Mouse (Mus musculus): ENCODE measurements at regions not wholly inside any gene's neighbourhood (a gene's known extent, or its start where the extent isn't known, plus 50 kb on each side); places are given as distances from the start of the nearest gene placed in this dataset.
"Not testable (repeated sequence)": the region's sequence is repeated elsewhere in the genome, so short reads cannot be mapped to it uniquely, and the experiment has no call there.

GRCm38 (mm10) chr12:69510736-69511135, 72.1 kb downstream of the Vcpkmt start:
- H3K9ac ChIP-seq (ENCODE audit: low read length) = no peak overlapping the region
- H3K36me3 ChIP-seq (ENCODE audit: control insufficient read depth, insufficient read depth, low read length) = no peaks in the 10 kb centered on the region
- no peak for DNase-seq (ENCODE audit: low spot score)
- 84% methylated on average over 4 of the region's 4 CpGs for WGBS
- H3K9me3 ChIP-seq (ENCODE audit: control insufficient read depth, low read length) = no peaks in the 10 kb centered on the region
- no peaks in the 10 kb centered on the region for H3K4me1 ChIP-seq (ENCODE audit: control insufficient read depth, insufficient read depth, low read length)
- ATAC-seq (ENCODE audit: insufficient number of reproducible peaks, low FRiP score, low TSS enrichment, low read depth) = no peak
- no peaks in the 10 kb centered on the region for H3K27me3 ChIP-seq (ENCODE audit: control insufficient read depth, insufficient read depth, low read length)
- no peak overlapping the region for H3K4me3 ChIP-seq (ENCODE audit: low read depth, low read length)
- no peak overlapping the region for H3K27ac ChIP-seq (replicated peaks; ENCODE audit: low read depth, low read length)
- no peak overlapping the region for H3K4me2 ChIP-seq (ENCODE audit: low read depth, severe bottlenecking)

GRCm38 (mm10) chr12:69509180-69509579, 73.6 kb downstream of the Vcpkmt start:
- not testable (repeated sequence) for H3K9me3 ChIP-seq (ENCODE audit: control insufficient read depth, low read length); H3K9ac ChIP-seq (ENCODE audit: low read length); H3K4me1 ChIP-seq (ENCODE audit: control insufficient read depth, insufficient read depth, low read length); H3K27ac ChIP-seq (replicated peaks; ENCODE audit: low read depth, low read length); ATAC-seq (ENCODE audit: insufficient number of reproducible peaks, low FRiP score, low TSS enrichment, low read depth); DNase-seq (ENCODE audit: low spot score); H3K27me3 ChIP-seq (ENCODE audit: control insufficient read depth, insufficient read depth, low read length); H3K4me3 ChIP-seq (ENCODE audit: low read depth, low read length); H3K36me3 ChIP-seq (ENCODE audit: control insufficient read depth, insufficient read depth, low read length); H3K4me2 ChIP-seq (ENCODE audit: low read depth, severe bottlenecking)
- WGBS = 72% methylated on average over 1 of the region's 1 CpGs

DNA sequence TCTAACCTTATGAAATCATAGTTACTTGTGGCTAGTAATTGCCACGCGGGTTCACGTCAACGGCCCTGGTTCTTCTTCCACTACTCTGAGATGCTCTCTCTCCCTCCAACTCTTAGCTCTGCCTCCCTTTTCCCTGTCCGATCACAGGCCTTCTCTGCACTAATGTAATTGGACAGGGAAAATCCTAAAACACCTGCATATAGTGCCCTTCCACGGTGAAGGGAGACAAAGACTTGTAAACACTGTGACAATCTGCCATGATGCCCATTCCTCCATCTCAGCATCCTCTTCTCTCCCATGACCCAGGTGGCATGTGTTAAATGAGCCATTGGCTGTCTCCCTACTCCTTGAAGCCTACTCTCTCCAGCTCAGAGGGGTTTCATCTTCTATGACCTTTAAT, 74.9 kb downstream of the Vcpkmt start:
- H3K4me1 ChIP-seq (ENCODE audit: control insufficient read depth, insufficient read depth, low read length) = 0 out of 2 replicates have a peak, but pooled peaks cover under 1% of the 10 kb centered on the region
- H3K36me3 ChIP-seq (ENCODE audit: control insufficient read depth, insufficient read depth, low read length) = no peaks in the 10 kb centered on the region

DNA sequence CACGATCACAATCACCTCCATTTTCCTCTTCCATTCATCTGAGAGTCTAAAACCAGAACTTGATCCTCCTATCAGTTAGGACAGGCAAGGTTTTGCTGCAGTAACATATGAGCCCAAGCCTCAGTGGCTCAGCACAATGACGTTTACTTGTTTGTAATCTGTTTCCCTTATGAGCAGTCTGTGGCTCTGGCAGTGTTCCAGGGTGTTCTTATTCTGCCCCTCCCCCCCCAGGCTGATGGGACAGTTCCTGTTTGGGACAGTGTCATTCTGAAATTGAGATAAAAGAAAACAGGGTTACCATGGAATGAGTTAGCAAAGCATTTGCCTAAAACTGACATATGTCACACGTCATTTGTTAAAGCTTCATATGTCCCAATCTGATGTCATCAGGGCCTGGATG, 75.5 kb downstream of the Vcpkmt start:
- Histone ChIP-seq H3K9ac (ENCODE audit: low read length) (no peak overlapping the region), H3K4me3 (ENCODE audit: low read depth, low read length) (no peak overlapping the region), H3K27me3 (ENCODE audit: control insufficient read depth, insufficient read depth, low read length) (no peaks in the 10 kb centered on the region), H3K4me1 (ENCODE audit: control insufficient read depth, insufficient read depth, low read length) (peaks cover 6% of the 10 kb centered on the region; the same call in 1 of the 2 replicates), H3K27ac (replicated peaks; ENCODE audit: low read depth, low read length) (no peak overlapping the region), H3K9me3 (ENCODE audit: control insufficient read depth, low read length) (no peaks in the 10 kb centered on the region), H3K4me2 (ENCODE audit: low read depth, severe bottlenecking) (no peak overlapping the region), H3K36me3 (ENCODE audit: control insufficient read depth, insufficient read depth, low read length) (no peaks in the 10 kb centered on the region)
- 81% methylated on average over 3 of the region's 3 CpGs for WGBS
- no peak for DNase-seq (ENCODE audit: low spot score)
- no peak for ATAC-seq (ENCODE audit: insufficient number of reproducible peaks, low FRiP score, low TSS enrichment, low read depth)

More for the DNA sequence above, 74.9 kb downstream of the Vcpkmt start:
- no peaks in the 10 kb centered on the region for H3K9me3 ChIP-seq (ENCODE audit: control insufficient read depth, low read length)
- H3K9ac ChIP-seq (ENCODE audit: low read length) = no peak overlapping the region
- DNase-seq (ENCODE audit: low spot score) (no peak), ATAC-seq (ENCODE audit: insufficient number of reproducible peaks, low FRiP score, low TSS enrichment, low read depth) (no peak)
- 88% methylated on average over 6 of the region's 6 CpGs for WGBS
- no peaks in the 10 kb centered on the region for H3K27me3 ChIP-seq (ENCODE audit: control insufficient read depth, insufficient read depth, low read length)
- H3K4me3 ChIP-seq (ENCODE audit: low read depth, low read length) = no peak overlapping the region
- no peak overlapping the region for H3K4me2 ChIP-seq (ENCODE audit: low read depth, severe bottlenecking)
- no peak overlapping the region for H3K27ac ChIP-seq (replicated peaks; ENCODE audit: low read depth, low read length)

DNA sequence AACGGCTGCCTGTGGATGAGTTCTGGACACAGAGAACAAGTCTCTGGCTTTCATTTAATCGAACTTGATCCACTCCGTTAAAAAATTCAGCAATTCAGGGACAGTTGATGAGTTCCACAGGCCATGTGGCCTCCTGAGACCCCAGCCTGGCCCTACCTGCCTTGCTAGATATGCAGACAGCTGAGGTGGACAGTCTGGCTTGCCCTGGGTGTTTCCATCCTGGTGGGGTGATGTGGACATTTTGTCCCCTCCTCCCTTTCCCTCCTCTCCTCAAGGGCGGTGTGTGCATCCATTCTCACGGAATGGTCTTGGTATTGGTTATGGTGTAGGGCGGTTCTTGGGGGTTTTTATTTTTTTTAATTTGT, 80.1 kb downstream of the Vcpkmt start:
- no peak for DNase-seq (ENCODE audit: low spot score)
- 0 out of 2 replicates have a peak, but pooled peaks have one; percentile 14 for ATAC-seq (ENCODE audit: insufficient number of reproducible peaks, low FRiP score, low TSS enrichment, low read depth)
- Histone ChIP-seq H3K4me2 (ENCODE audit: low read depth, severe bottlenecking) (peak overlapping the region; percentile 2; the same call in 1 of the 2 replicates), H3K4me3 (ENCODE audit: low read depth, low read length) (no peak overlapping the region), H3K9me3 (ENCODE audit: control insufficient read depth, low read length) (no peaks in the 10 kb centered on the region), H3K36me3 (ENCODE audit: control insufficient read depth, insufficient read depth, low read length) (no peaks in the 10 kb centered on the region), H3K4me1 (ENCODE audit: control insufficient read depth, insufficient read depth, low read length) (peaks cover 14% of the 10 kb centered on the region), H3K27me3 (ENCODE audit: control insufficient read depth, insufficient read depth, low read length) (no peaks in the 10 kb centered on the region), H3K27ac (replicated peaks; ENCODE audit: low read depth, low read length) (peak overlapping the region; percentile 2), H3K9ac (ENCODE audit: low read length) (peak overlapping the region; percentile 38)
- 68% methylated on average over 6 of the region's 6 CpGs for WGBS

DNA sequence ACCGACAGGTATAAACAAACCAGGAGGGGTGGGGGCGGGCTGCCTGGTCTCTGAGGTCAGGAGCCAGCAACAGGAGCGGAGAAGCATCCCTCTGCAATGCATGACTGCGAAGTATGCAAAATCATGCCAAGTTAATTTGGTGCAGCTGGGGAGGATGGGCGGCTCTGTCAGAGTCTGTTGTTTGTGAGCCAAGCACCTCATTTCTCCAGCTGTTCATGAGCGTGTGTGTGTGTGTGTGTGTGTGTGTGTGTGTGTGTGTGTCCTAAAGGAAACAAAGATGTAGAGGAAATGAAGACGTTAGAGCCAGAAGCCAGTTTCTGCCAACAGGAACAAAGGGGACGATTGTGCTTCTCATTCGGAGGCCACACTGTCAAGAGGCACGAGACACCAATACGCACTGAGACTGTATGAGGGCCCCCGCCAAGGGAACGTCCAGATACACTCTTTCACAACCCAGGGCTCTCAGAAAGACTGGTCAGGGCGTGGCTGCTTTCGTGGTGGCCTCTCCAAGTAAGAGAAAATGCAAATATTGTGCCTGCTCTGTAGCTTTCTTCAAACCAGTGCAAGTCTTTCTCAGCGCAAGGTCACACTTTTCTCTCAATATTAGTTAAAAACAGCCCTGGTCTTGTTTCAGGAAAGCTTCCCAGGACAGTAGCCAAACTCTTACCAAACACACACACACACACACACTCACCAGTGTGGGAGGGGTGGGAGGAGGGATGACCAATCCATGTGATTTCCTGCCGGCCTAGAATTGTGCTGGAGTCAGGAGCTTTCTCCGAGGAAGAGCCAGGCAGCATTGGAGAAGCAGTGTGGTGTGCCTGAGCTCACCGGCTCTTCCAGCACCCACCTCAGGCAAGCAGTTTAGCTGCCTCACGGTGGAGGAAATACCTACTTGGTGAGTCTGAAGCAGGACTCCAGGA, 80.8 kb downstream of the Vcpkmt start:
- Histone ChIP-seq H3K4me2 (ENCODE audit: low read depth, severe bottlenecking) (peak overlapping the region; percentile 2; the same call in 1 of the 2 replicates), H3K27ac (replicated peaks; ENCODE audit: low read depth, low read length) (peak overlapping the region; percentile 5), H3K36me3 (ENCODE audit: control insufficient read depth, insufficient read depth, low read length) (no peaks in the 10 kb centered on the region), H3K9ac (ENCODE audit: low read length) (peak overlapping the region; percentile 38), H3K4me1 (ENCODE audit: control insufficient read depth, insufficient read depth, low read length) (peaks cover 14% of the 10 kb centered on the region), H3K9me3 (ENCODE audit: control insufficient read depth, low read length) (no peaks in the 10 kb centered on the region), H3K4me3 (ENCODE audit: low read depth, low read length) (no peak overlapping the region), H3K27me3 (ENCODE audit: control insufficient read depth, insufficient read depth, low read length) (no peaks in the 10 kb centered on the region)
- peak; percentile 63 for ATAC-seq (ENCODE audit: insufficient number of reproducible peaks, low FRiP score, low TSS enrichment, low read depth)
- WGBS = 24% methylated on average over 20 of the region's 20 CpGs
- DNase-seq (ENCODE audit: low spot score) = peak; percentile 72

- DNase-seq (ENCODE audit: low spot score) (no peak), ATAC-seq (ENCODE audit: insufficient number of reproducible peaks, low FRiP score, low TSS enrichment, low read depth) (no peak)
- Histone ChIP-seq H3K4me2 (ENCODE audit: low read depth, severe bottlenecking) (no peak overlapping the region), H3K4me3 (ENCODE audit: low read depth, low read length) (no peak overlapping the region), H3K36me3 (ENCODE audit: control insufficient read depth, insufficient read depth, low read length) (no peaks in the 10 kb centered on the region), H3K9me3 (ENCODE audit: control insufficient read depth, low read length) (no peaks in the 10 kb centered on the region), H3K9ac (ENCODE audit: low read length) (no peak overlapping the region; the same call in 1 of the 2 replicates), H3K27me3 (ENCODE audit: control insufficient read depth, insufficient read depth, low read length) (no peaks in the 10 kb centered on the region), H3K4me1 (ENCODE audit: control insufficient read depth, insufficient read depth, low read length) (peaks cover 14% of the 10 kb centered on the region), H3K27ac (replicated peaks; ENCODE audit: low read depth, low read length) (0 out of 2 replicates have a peak overlapping the region, but pooled peaks have one; percentile 5)
- 28% methylated on average over 2 of the region's 2 CpGs for WGBS
These were observed 81.5 kb downstream of the Vcpkmt start for GRCm38 (mm10) chr12:69501346-69501730.

GRCm38 (mm10) chr12:69500600-69501345, 82.1 kb downstream of the Vcpkmt start:
- ATAC-seq (ENCODE audit: insufficient number of reproducible peaks, low FRiP score, low TSS enrichment, low read depth) = no peak
- WGBS = 80% methylated on average over 15 of the region's 15 CpGs
- Histone ChIP-seq H3K27me3 (ENCODE audit: control insufficient read depth, insufficient read depth, low read length) (no peaks in the 10 kb centered on the region), H3K36me3 (ENCODE audit: control insufficient read depth, insufficient read depth, low read length) (no peaks in the 10 kb centered on the region), H3K9me3 (ENCODE audit: control insufficient read depth, low read length) (no peaks in the 10 kb centered on the region), H3K4me1 (ENCODE audit: control insufficient read depth, insufficient read depth, low read length) (peaks cover 14% of the 10 kb centered on the region), H3K27ac (replicated peaks; ENCODE audit: low read depth, low read length) (no peak overlapping the region), H3K4me2 (ENCODE audit: low read depth, severe bottlenecking) (no peak overlapping the region), H3K9ac (ENCODE audit: low read length) (no peak overlapping the region; the same call in 1 of the 2 replicates), H3K4me3 (ENCODE audit: low read depth, low read length) (no peak overlapping the region)
- no peak for DNase-seq (ENCODE audit: low spot score)
